Mouse (Mus musculus) urinary bladder, postnatal 25 days (tissue): ENCODE data around the gene Cdc42ep4.
A peak's percentile ranks its signal among the peaks of the same experiment; 100 is the strongest.

Experiments used
- DNase-seq: peaks from one replicate; pipeline ENCODE4 v3.0.0; 2022; ENCODE audit warnings: low spot score

Gene Cdc42ep4

DNA sequence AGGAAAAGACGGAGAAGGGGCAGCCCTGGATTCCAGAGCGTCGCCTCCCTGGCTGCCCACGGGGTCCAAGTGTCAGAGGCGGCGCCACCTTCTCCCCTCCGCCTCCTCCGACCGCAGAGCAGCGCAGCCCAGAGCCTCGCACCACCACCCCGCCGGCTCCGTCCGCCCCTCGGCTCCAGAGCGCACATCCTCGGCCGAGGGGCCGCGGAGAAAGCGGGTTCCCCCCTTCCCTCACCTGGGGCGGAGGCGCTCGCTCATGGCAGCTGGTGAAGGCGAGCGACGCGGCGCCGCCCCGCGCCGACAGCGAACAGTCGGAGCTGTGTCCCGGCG lies 68.1 kb downstream of the Cdc42ep4 start:
- DNase-seq: no peak

DNA sequence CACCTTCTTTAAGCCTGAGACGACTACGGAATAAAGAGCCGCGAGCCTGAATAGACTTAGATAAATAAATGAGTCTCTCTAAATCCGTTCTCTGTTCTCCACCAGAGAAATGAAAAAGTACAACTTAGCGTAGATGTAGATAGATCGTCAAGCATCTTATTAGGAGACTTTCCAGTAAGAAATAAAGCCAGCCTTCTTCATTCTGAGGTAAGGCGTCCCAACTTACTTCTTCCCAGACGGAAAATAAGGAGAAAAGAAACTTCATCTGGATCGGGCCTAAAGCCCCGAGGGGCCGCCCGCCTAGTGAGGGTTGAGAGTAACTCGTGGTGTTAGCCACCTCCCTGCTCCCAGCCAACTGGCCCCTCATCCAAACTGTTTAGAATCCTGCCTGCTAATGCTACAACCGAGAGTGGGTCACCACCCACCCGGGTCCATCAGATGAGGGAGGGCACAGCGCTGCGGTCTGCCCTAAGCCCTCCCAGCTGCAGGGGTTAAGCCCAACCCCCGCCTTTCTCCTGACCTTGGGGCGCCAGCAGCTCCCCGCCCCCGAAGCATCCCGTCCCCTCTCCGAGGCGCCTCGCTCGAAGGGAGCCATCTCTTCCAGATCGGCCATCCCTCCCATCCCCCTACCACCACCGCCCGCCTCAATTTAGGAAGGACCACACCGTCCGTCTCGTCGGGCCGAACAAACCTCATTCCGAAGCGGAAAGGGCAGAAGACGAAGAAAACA lies 68.6 kb downstream of the Cdc42ep4 start:
- peak; percentile 28 for DNase-seq

DNA sequence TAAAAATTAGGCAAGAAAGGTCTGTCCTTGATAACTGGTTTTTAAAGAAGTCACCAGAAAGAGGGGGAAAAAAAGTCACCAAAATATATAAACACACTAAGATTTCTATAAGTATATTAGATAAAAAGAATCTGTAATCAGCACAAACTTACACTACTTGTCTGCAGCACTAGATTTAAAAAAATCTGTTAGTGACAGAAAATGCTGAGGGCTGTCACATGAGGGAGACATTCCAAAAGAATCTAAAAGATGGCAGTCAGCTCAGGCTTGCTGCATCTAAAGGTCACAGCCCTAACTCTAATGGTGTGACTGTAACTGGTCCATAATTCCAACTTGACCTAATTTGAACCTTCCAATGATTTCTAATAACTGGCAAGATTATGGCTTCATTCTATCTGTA lies 69.7 kb downstream of the Cdc42ep4 start:
- no peak for DNase-seq

DNA sequence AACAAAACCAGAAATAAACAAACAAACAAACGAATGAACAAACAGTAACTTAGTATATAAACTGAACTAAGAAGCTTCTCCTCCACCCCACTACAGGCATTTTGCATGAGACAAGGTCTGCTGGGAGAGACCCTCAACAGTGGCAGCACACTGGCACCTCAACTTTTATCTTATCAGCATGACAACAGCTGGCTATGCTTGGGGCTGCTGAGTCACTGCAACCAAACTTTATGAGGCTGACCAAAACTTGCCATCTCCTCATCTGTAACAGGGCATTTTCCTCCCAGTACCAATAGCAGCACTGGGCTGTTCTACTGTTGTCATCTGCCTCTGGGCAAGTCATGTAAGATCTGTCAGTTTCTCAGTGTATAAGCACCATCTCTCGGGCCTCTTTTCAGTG lies 70.7 kb downstream of the Cdc42ep4 start:
- no peak for DNase-seq

DNA sequence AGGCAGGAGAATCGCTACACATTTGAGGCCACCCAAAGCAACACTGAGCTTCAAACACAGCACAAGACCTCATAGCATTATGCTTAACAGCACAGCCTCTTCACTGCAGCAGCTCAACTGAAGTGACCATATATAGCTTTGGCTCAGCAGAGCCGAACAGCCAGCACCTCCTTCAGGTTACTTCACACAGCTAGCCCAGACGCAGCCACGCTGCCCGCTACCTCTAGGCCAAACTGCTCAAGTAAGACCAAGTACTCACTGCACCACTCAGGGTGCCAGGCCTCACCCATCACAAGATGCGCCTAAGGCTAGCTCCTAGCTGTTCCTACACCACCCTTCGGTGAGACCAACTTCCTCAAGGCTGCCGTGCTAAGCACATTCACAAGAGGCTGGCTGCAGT lies 73.3 kb downstream of the Cdc42ep4 start:
- no peak for DNase-seq

DNA sequence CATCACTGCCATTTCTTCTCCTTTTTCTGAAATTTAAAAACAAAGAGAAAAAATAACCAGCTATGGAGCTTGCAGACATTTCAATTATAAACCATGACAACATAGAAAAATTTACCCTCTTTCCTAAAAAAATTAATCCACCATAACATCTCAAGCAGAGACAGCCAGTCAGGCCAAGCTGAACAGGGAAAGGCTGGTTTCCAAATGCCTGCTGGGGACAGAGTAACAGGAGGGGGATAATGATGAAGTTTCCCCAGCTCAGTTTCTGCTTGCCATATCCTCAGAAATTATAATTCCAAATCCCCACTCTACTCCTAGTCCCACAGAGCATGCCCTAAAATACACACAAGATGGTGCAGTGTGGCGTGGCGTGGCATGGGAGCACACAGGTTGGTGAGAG lies 74.3 kb downstream of the Cdc42ep4 start:
- no peak for DNase-seq
